ENCODE assay signal across 27 mouse cellular contexts in the genomic region with DNA sequence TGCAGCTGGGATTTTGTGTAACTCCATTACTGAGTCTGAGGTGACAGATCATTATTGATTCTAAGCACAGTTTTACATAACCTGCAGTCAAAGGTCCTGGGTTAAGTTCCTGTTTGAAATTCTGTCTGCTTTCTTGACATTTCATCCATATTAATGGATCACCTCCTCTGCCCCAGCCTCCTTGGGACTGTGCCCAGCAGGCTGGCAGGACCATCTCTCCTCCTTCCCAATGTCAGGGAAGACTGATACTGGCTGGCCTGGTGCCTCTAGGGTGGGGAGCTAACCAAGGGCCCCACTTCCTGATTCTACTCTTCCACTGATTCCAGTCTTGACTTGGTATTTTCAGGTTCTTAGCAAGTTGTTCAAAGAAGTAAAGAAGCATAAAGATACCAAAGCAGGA. TPM values are rescaled to one million over a fixed set of nuclear protein-coding genes. Genes with fewer than 3 reads are reported as not detected.
DNase-seq lines count a peak whose midpoint lies in the region; TF ChIP-seq lines count a peak whose summit lies in the region.
"Had no signal": no experiment of that assay in that cellular context is flagged by ENCODE, and none has a peak within 500 bp of the region (broad histone marks: within the 10 kb centered on the region; RNA-seq: fewer than 3 reads in every experiment).

No protein-coding gene starts in this region.

- TF ChIP-seq CTCF in kidney, adult 2 months (conservative IDR thresholded peaks at IDR 0.05; ENCODE audit: insufficient read depth, insufficient read length, low read depth, low read length), result no peak
- no peak for TF ChIP-seq CTCF in lung, adult 2 months (IDR thresholded peaks at IDR 0.05; ENCODE audit: insufficient read depth, low read length)

- no peaks in the 10 kb centered on the region for H3K36me3 ChIP-seq in kidney, adult 2 months (ENCODE audit: control insufficient read depth, insufficient read depth, low read length)
- H3K36me3 ChIP-seq: embryonic facial prominence, embryonic 10.5 days; embryonic facial prominence, embryonic 15.5 days; hindbrain, embryonic 10.5 days; intestine, embryonic 15.5 days; limb, embryonic 10.5 days; limb, embryonic 15.5 days; liver, embryonic 13.5 days; neural tube, embryonic 12.5 days had no signal

- no peak for TF ChIP-seq POLR2A in kidney, adult 2 months (IDR thresholded peaks at IDR 0.05; ENCODE audit: low read depth, low read length)
- TF ChIP-seq POLR2A in lung, adult 2 months (IDR thresholded peaks at IDR 0.05; ENCODE audit: borderline replicate concordance, extremely low read depth, low read depth, low read length), result no peak

- H3K27ac ChIP-seq in kidney, adult 2 months (ENCODE audit: insufficient read depth, low read depth, low read length), result no peak overlapping the region
- H3K27ac ChIP-seq: embryonic facial prominence, embryonic 10.5 days; embryonic facial prominence, embryonic 15.5 days; hindbrain, embryonic 10.5 days; hindbrain, postnatal 0 days; intestine, embryonic 15.5 days; kidney, postnatal 0 days; limb, embryonic 10.5 days; limb, embryonic 15.5 days; liver, embryonic 13.5 days; macrophage; neural tube, embryonic 12.5 days had no signal

- H3K27me3 ChIP-seq in kidney, adult 2 months (replicated peaks; ENCODE audit: control insufficient read depth, insufficient read depth, low read length), result no peaks in the 10 kb centered on the region
- H3K27me3 ChIP-seq: embryonic facial prominence, embryonic 15.5 days; intestine, embryonic 15.5 days; limb, embryonic 15.5 days; liver, embryonic 13.5 days; neural tube, embryonic 12.5 days; Patski had no signal

- H3K4me1 ChIP-seq in kidney, adult 2 months (ENCODE audit: control insufficient read depth, insufficient read depth, low read length), result no peaks in the 10 kb centered on the region
- H3K4me1 ChIP-seq in lung, adult 2 months (ENCODE audit: control insufficient read depth, insufficient read depth, low read length), result no peaks in the 10 kb centered on the region

- H3K4me3 ChIP-seq in kidney, adult 2 months (ENCODE audit: insufficient read depth, low read depth, low read length), result no peak overlapping the region
- H3K4me3 ChIP-seq in lung, adult 2 months (replicated peaks; ENCODE audit: extremely low read depth, low read depth, low read length), result no peak overlapping the region
- H3K4me3 ChIP-seq: embryonic facial prominence, embryonic 10.5 days; embryonic facial prominence, embryonic 15.5 days; hindbrain, embryonic 10.5 days; intestine, embryonic 15.5 days; limb, embryonic 10.5 days; limb, embryonic 15.5 days; liver, embryonic 13.5 days; myocyte; neural tube, embryonic 12.5 days had no signal

- peak; percentile 12 for DNase-seq in adrenal gland, postnatal 10 days
- DNase-seq in adrenal gland, postnatal 4 days (ENCODE audit: low spot score in 2 of 2), result no peak
- DNase-seq in kidney, adult 2 months, result peak; percentile 12
- no peak for DNase-seq in kidney, adult 11 months
- peak; percentile 10 for DNase-seq in lung, postnatal 14 days
- DNase-seq in lung, adult 2 months, result no peak
- DNase-seq: cerebellum, adult 2 months; cerebellum, postnatal 25 days; gastrocnemius, postnatal 14 days; heart, postnatal 14 days; layer of hippocampus, adult 9-11 months; liver, embryonic 13.5 days; thymus, adult 2 months; thymus, postnatal 36 days had no signal

RNA-seq across cellular contexts. Expression of a gene that starts 45.9 kb away (rescaled TPM):
- 10 to 100 TPM; 16.9 to 20.0 TPM for total RNA-seq in adrenal gland, postnatal 10 days (2021)
- total RNA-seq in adrenal gland, postnatal 4 days (2021), result 10 to 100 TPM; 22.5 to 24.5 TPM
- polyA plus RNA-seq in kidney, adult 2 months (2012; rRNA removed), result 13.7 and 19.4 TPM in 2 replicates
- 27.8 and 46.0 TPM in 2 replicates for polyA plus RNA-seq in lung, adult 2 months (2012; rRNA removed)
- total RNA-seq: MEL had no signal

Comparison
In these comparisons a context has a peak if more than half of its experiments do, and no peak if none do; other contexts are left out.
1. DNase-seq: peak in adrenal gland, postnatal 10 days (single experiment), kidney, adult 2 months (single experiment) and lung, postnatal 14 days (single experiment); none in adrenal gland, postnatal 4 days (0 of 2), kidney, adult 11 months (single experiment) and lung, adult 2 months (single experiment).